Mouse (Mus musculus) heart, embryonic 15.5 days (tissue): Measurements from ENCODE around the gene Tmem9. TPM values are rescaled to one million over a fixed set of nuclear protein-coding genes. Genes with fewer than 3 reads are reported as not detected.

ENCODE experiments used
- polyA plus RNA-seq: library from polyadenylated mRNA; unstranded; fragments of >200 nt; fragmentation: Nextera tagmentation; extraction: Ambion mirVana; gene quantifications from 2 replicates; pipeline ENCODE4 v1.2.1, GENCODE M21; 2015

Gene Tmem9
- polyA plus RNA-seq, 1 experiment from 2014 or later: 91.1 TPM

Other genes with a start within 250 kb of the Tmem9 start
- 70.5 and 85.0 TPM in 2 replicates for gene Phlda3, start 242.0 kb upstream of the Tmem9 start, polyA plus RNA-seq
- gene Tnni1, start 228.7 kb upstream of the Tmem9 start, polyA plus RNA-seq: 3,693 and 4,133 TPM in 2 replicates
- 3.2 and 5.8 TPM in 2 replicates for gene Lad1, start 189.6 kb upstream of the Tmem9 start, polyA plus RNA-seq
- 7,410 and 9,283 TPM in 2 replicates for gene Tnnt2, start 171.8 kb upstream of the Tmem9 start, polyA plus RNA-seq
- gene Pkp1, start 88.9 kb upstream of the Tmem9 start, polyA plus RNA-seq: 0.31 and 1.4 TPM in 2 replicates
- not detected in 2 replicates for gene Igfn1, start 1.8 kb upstream of the Tmem9 start, polyA plus RNA-seq
- gene Ascl5, start 42.7 kb downstream of the Tmem9 start, polyA plus RNA-seq: not detected in 2 replicates
- gene Cacna1s, start 44.6 kb downstream of the Tmem9 start, polyA plus RNA-seq: 0.29 and 0.56 TPM in 2 replicates
- 0.87 and 2.3 TPM in 2 replicates for gene Kif21b, start 123.2 kb downstream of the Tmem9 start, polyA plus RNA-seq
- gene Mroh3, start 204.7 kb downstream of the Tmem9 start, polyA plus RNA-seq: not detected in 2 replicates
- 0.45 and 3.8 TPM in 2 replicates for gene Inava, start 226.1 kb downstream of the Tmem9 start, polyA plus RNA-seq